Mouse (Mus musculus): ENCODE measurements around the gene Il17d.

DNA sequence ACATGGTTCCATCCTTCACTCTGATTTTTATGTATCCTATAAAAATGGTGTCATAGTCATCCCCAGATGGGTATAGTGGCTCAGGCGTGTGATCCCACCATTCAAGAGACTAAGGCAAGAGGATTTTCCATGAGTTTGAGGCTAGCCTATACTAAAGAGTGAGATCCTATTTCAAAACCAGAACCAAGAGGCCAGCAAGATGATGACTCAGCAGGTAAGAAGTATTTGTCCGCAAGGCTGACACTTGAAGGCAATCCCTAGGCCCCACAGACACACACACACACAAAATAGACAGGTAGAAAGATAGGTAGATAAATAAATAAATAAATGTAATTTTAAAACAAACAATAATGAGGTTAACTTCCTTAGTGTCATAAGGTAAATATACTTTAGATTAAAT lies 42.3 kb upstream of the Il17d start:
- TF ChIP-seq CTCF (IDR thresholded peaks at IDR 0.05; ENCODE audit: low read depth, low read length): no peak
- no peak for TF ChIP-seq POLR2A (IDR thresholded peaks at IDR 0.05; ENCODE audit: borderline replicate concordance, low read depth, low read length)
